14 mouse cellular contexts compared by ENCODE assay signal in the genomic region with DNA sequence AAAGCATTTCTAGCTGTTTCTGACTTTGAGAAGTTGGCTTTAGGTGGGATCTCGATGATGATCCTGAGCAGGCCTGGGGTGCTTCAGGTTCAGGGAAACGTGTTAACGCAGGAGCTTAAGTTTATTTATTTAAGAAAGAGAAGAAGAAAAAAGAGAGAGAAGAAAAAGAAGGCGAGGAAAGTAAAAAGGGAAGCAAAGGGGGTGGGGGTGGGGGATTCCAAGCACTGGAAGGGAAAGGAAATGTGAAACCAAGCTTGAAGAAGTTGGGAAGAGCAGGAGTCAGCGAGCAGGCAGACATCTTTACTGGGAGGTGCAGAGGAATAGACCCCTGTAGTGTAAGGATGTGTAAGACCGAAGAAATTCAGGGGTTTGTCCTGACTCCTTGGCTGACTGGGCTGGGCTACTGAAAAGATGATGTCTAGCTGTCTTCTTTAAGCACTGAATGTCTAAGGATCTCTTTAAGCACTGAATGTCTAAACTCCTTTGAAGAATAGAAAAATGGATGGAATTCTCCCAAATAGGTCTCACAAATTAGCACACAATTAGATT. TPM values are rescaled to one million over a fixed set of nuclear protein-coding genes. Genes with fewer than 3 reads are reported as not detected.
A peak's percentile ranks its signal among the peaks of the same experiment; 100 is the strongest.
DNase-seq lines count a peak whose midpoint lies in the region; ATAC-seq lines count a peak whose summit lies in the region.
"Had no signal": no experiment of that assay in that cellular context is flagged by ENCODE, and none has a peak within 500 bp of the region (broad histone marks: within the 10 kb centered on the region; RNA-seq: fewer than 3 reads in every experiment).

No protein-coding gene starts in this region.

- H3K27me3 ChIP-seq in heart, embryonic 11.5 days (ENCODE audit: control insufficient read depth, insufficient read depth, low read length), result no peaks in the 10 kb centered on the region
- no peaks in the 10 kb centered on the region for H3K27me3 ChIP-seq in heart, embryonic 10.5 days (ENCODE audit: insufficient read depth, poor library complexity, severe bottlenecking)
- H3K27me3 ChIP-seq in liver, embryonic 13.5 days, result no peaks in the 10 kb centered on the region
- H3K27me3 ChIP-seq in hindbrain, embryonic 12.5 days, result no peaks in the 10 kb centered on the region
- H3K27me3 ChIP-seq in neural tube, embryonic 13.5 days, result no peaks in the 10 kb centered on the region
- H3K27me3 ChIP-seq: Patski; stomach, embryonic 15.5 days had no signal

- H3K27ac ChIP-seq in heart, embryonic 11.5 days (ENCODE audit: low read depth, low read length), result no peak overlapping the region
- H3K27ac ChIP-seq in heart, embryonic 10.5 days, result no peak overlapping the region
- peak overlapping the region; percentile 43 for H3K27ac ChIP-seq in liver, embryonic 13.5 days
- H3K27ac ChIP-seq in hindbrain, embryonic 12.5 days, result 0 out of 2 replicates have a peak overlapping the region, but pooled peaks have one; percentile 5
- H3K27ac ChIP-seq in neural tube, embryonic 13.5 days (replicated peaks), result peak overlapping the region; percentile 79
- H3K27ac ChIP-seq: limb, embryonic 10.5 days; stomach, embryonic 15.5 days had no signal

- 17% methylated on average over 6 of the region's 6 CpGs for WGBS in heart, embryonic 11.5 days (ENCODE audit: insufficient replicate concordance)
- 21% methylated on average over 6 of the region's 6 CpGs for WGBS in heart, embryonic 10.5 days
- 39% methylated on average over 6 of the region's 6 CpGs for WGBS in liver, embryonic 13.5 days (ENCODE audit: insufficient replicate concordance)
- WGBS in hindbrain, embryonic 12.5 days, result 33% methylated on average over 6 of the region's 6 CpGs
- 44% methylated on average over 6 of the region's 6 CpGs for WGBS in neural tube, embryonic 13.5 days

- no peak for DNase-seq in heart, embryonic 10.5 days (ENCODE audit: low spot score)
- no peak for DNase-seq in liver, embryonic 13.5 days
- no peak for DNase-seq in liver
- DNase-seq in ovary, adult 18-20 months (ENCODE audit: low spot score), result no peak
- DNase-seq in adrenal gland, adult (ENCODE audit: inconsistent age in 2 of 2, low spot score in 1 of 2), result no peak
- DNase-seq: cerebellum, adult 9-11 months; lung, postnatal 14 days had no signal

- no peaks in the 10 kb centered on the region for H3K9me3 ChIP-seq in heart, embryonic 11.5 days (replicated peaks; ENCODE audit: control insufficient read depth, low read length)
- H3K9me3 ChIP-seq in heart, embryonic 10.5 days, result peaks cover 4% of the 10 kb centered on the region; the same call in 1 of the 2 replicates
- 0 out of 2 replicates have a peak, but pooled peaks cover 13% of the 10 kb centered on the region for H3K9me3 ChIP-seq in liver, embryonic 13.5 days (replicated peaks)
- peaks cover 7% of the 10 kb centered on the region for H3K9me3 ChIP-seq in hindbrain, embryonic 12.5 days (replicated peaks)
- 0 out of 2 replicates have a peak, but pooled peaks cover 7% of the 10 kb centered on the region for H3K9me3 ChIP-seq in neural tube, embryonic 13.5 days
- H3K9me3 ChIP-seq: limb, embryonic 10.5 days; stomach, embryonic 15.5 days had no signal

- H3K4me2 ChIP-seq in heart, embryonic 11.5 days, result peak overlapping the region; percentile 55
- H3K4me2 ChIP-seq in liver, embryonic 13.5 days, result no peak overlapping the region
- H3K4me2 ChIP-seq in hindbrain, embryonic 12.5 days (replicated peaks), result peak overlapping the region; percentile 35
- peak overlapping the region; percentile 40 for H3K4me2 ChIP-seq in neural tube, embryonic 13.5 days
- H3K4me2 ChIP-seq: stomach, embryonic 15.5 days had no signal

- peaks cover 8% of the 10 kb centered on the region for H3K4me1 ChIP-seq in heart, embryonic 11.5 days (ENCODE audit: control insufficient read depth, insufficient read depth, low read length)
- peaks cover 14% of the 10 kb centered on the region for H3K4me1 ChIP-seq in heart, embryonic 10.5 days
- H3K4me1 ChIP-seq in liver, embryonic 13.5 days (replicated peaks), result peaks cover 69% of the 10 kb centered on the region
- peaks cover 16% of the 10 kb centered on the region for H3K4me1 ChIP-seq in hindbrain, embryonic 12.5 days
- H3K4me1 ChIP-seq in neural tube, embryonic 13.5 days (replicated peaks), result peaks cover 20% of the 10 kb centered on the region
- H3K4me1 ChIP-seq: stomach, embryonic 15.5 days had no signal

- H3K9ac ChIP-seq in heart, embryonic 11.5 days (ENCODE audit: low read depth, low read length), result no peak overlapping the region
- no peak overlapping the region for H3K9ac ChIP-seq in liver, embryonic 13.5 days
- no peak overlapping the region for H3K9ac ChIP-seq in hindbrain, embryonic 12.5 days
- peak overlapping the region; percentile 26; the same call in 1 of the 2 replicates for H3K9ac ChIP-seq in neural tube, embryonic 13.5 days
- H3K9ac ChIP-seq: stomach, embryonic 15.5 days had no signal

- no peaks in the 10 kb centered on the region for H3K36me3 ChIP-seq in heart, embryonic 11.5 days (ENCODE audit: control insufficient read depth, insufficient read depth, low read length)
- H3K36me3 ChIP-seq in heart, embryonic 10.5 days, result no peaks in the 10 kb centered on the region
- no peaks in the 10 kb centered on the region for H3K36me3 ChIP-seq in liver, embryonic 13.5 days
- no peaks in the 10 kb centered on the region for H3K36me3 ChIP-seq in hindbrain, embryonic 12.5 days
- no peaks in the 10 kb centered on the region for H3K36me3 ChIP-seq in neural tube, embryonic 13.5 days
- H3K36me3 ChIP-seq: limb, embryonic 10.5 days; stomach, embryonic 15.5 days had no signal

- no peak for ATAC-seq in heart, embryonic 11.5 days (replicated peaks; ENCODE audit: insufficient number of reproducible peaks, low FRiP score, low TSS enrichment)
- no peak for ATAC-seq in liver, embryonic 13.5 days (ENCODE audit: low read depth)
- ATAC-seq in hindbrain, embryonic 12.5 days (ENCODE audit: low FRiP score), result no peak
- peak; percentile 72 for ATAC-seq in neural tube, embryonic 13.5 days (ENCODE audit: low read depth)

- no peak overlapping the region for H3K4me3 ChIP-seq in heart, embryonic 11.5 days (ENCODE audit: low read depth, low read length)
- H3K4me3 ChIP-seq in heart, embryonic 10.5 days, result no peak overlapping the region
- H3K4me3 ChIP-seq in liver, embryonic 13.5 days (replicated peaks), result no peak overlapping the region
- no peak overlapping the region for H3K4me3 ChIP-seq in hindbrain, embryonic 12.5 days
- H3K4me3 ChIP-seq in neural tube, embryonic 13.5 days, result no peak overlapping the region
- H3K4me3 ChIP-seq: limb, embryonic 10.5 days; myocyte; stomach, embryonic 15.5 days had no signal

RNA-seq across cellular contexts. Expression of a gene that starts 1.7 kb away (rescaled TPM):
- 7.7 and 15.2 TPM in 2 replicates for polyA plus RNA-seq in heart, embryonic 11.5 days (2014; fragmentation: Nextera tagmentation; extraction: Ambion mirVana)
- 6.4 and 11.0 TPM in 2 replicates for polyA plus RNA-seq in heart, embryonic 10.5 days (2016; fragmentation: Nextera tagmentation; extraction: Ambion mirVana)
- polyA plus RNA-seq in liver, embryonic 13.5 days (2015; fragmentation: Nextera tagmentation; extraction: Ambion mirVana), result 1.1 and 1.6 TPM in 2 replicates
- polyA plus RNA-seq in hindbrain, embryonic 12.5 days (2016; fragmentation: Nextera tagmentation; extraction: Ambion mirVana), result not detected in 2 replicates
- 0.47 TPM in 1 of 2 replicates, not detected in the other for polyA plus RNA-seq in neural tube, embryonic 13.5 days (2015; fragmentation: Nextera tagmentation; extraction: Ambion mirVana)

Comparison
In these comparisons a context has a peak if more than half of its experiments do, and no peak if none do; other contexts are left out.
1. H3K27ac ChIP-seq: peak in liver, embryonic 13.5 days (single experiment), hindbrain, embryonic 12.5 days (single experiment) and neural tube, embryonic 13.5 days (single experiment); none in heart, embryonic 11.5 days (single experiment) and heart, embryonic 10.5 days (single experiment).